Mouse (Mus musculus): ENCODE results near the gene Edn3. TPM values are rescaled to one million over a fixed set of nuclear protein-coding genes. Genes with fewer than 3 reads are reported as not detected.

The Edn3 gene
- polyA plus RNA-seq, 1 experiment = 0.07 TPM

DNA sequence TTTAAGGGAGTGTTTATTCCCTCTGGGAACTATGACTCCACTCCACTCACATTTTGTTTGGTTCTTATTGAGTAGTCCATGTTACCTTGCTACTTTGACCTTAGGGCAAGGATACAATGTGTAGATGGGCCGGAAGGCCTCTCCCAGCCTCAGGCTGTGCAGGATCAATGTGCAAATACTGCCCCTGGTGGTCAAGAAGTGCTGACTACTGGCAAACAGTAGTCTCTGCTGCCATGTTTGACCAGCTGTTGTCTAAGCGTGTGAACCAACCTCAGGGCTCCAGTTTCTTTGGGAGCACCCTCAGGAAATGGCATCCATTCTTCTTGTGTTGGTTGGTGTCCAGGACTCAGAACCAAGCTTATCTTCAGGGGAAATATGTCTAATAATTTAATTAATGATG, 36.6 kb downstream of the Edn3 start:
- Histone ChIP-seq H3K27me3 (ENCODE audit: control insufficient read depth, insufficient read depth, low read length) (no peaks in the 10 kb centered on the region), H3K36me3 (ENCODE audit: control insufficient read depth, insufficient read depth, low read length) (no peaks in the 10 kb centered on the region), H3K4me1 (ENCODE audit: control insufficient read depth, insufficient read depth, low read length) (no peaks in the 10 kb centered on the region), H3K27ac (ENCODE audit: control insufficient read depth, insufficient read depth, low read depth, low read length) (no peak overlapping the region), H3K4me3 (ENCODE audit: control insufficient read depth, low read depth, low read length) (no peak overlapping the region)
- peak; percentile 19; the same call in 1 of the 2 replicates for TF ChIP-seq CTCF (IDR thresholded peaks at IDR 0.05; ENCODE audit: control insufficient read depth, insufficient read depth, insufficient replicate concordance, low read depth, low read length)
- no peak for TF ChIP-seq POLR2A (IDR thresholded peaks at IDR 0.05; ENCODE audit: control insufficient read depth, low read depth, low read length)

DNA sequence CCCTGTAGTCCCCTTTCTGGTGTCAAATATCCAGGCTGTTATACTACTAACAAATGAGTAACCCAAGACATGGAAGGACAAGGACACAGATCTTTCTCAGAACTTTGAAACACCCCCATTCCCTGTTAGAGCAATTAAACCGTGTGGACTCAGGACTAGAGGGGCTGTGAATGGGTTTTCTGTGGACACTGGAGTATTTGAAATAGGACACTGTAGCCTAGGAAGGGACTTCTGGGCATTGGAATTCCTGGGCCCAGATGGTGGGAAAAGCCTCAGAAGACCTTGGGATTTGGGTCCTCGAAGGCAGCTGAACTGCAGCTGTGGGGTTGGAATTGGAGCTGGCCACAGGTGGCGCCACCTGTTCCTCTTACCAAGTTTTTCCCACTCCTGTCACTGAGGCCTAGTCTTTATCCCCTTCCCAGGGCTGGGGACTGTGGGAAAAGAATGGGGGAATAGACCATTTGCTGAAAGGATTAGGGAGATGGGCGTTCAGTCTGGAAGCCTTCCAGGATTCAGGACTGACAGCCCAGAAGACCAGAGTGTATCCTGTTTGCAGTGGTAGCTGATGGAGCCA, 37.2 kb downstream of the Edn3 start:
- Histone ChIP-seq H3K4me3 (ENCODE audit: control insufficient read depth, low read depth, low read length) (no peak overlapping the region), H3K27ac (ENCODE audit: control insufficient read depth, insufficient read depth, low read depth, low read length) (no peak overlapping the region)

DNA sequence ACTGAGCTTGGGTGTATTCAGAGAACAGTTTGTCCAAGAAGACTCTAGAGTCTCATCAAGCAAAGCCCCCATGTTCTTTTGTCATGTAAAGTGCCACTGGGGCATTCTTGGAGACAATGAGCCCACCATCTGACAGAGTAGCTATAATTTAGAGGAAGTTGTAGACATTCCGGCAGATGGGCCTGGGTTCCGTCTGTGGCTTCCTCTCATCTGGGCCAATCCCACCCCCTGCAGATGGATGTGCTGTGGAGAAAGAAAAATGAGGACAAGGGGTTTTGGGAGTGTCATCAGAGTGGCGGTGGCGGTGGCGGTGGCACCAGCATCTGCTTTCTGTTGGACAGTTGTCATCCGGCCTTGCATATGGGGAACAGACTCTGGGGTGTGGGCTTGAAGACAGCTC, 42.0 kb downstream of the Edn3 start:
- H3K36me3 ChIP-seq (ENCODE audit: control insufficient read depth, insufficient read depth, low read length) = no peaks in the 10 kb centered on the region
- no peak for TF ChIP-seq CTCF (IDR thresholded peaks at IDR 0.05; ENCODE audit: control insufficient read depth, insufficient read depth, insufficient replicate concordance, low read depth, low read length)
- no peak overlapping the region for H3K4me3 ChIP-seq (ENCODE audit: control insufficient read depth, low read depth, low read length)
- no peaks in the 10 kb centered on the region for H3K4me1 ChIP-seq (ENCODE audit: control insufficient read depth, insufficient read depth, low read length)
- no peak overlapping the region for H3K27ac ChIP-seq (ENCODE audit: control insufficient read depth, insufficient read depth, low read depth, low read length)
- no peaks in the 10 kb centered on the region for H3K27me3 ChIP-seq (ENCODE audit: control insufficient read depth, insufficient read depth, low read length)

More for the DNA sequence above, 37.2 kb downstream of the Edn3 start:
- Histone ChIP-seq H3K36me3 (ENCODE audit: control insufficient read depth, insufficient read depth, low read length) (no peaks in the 10 kb centered on the region), H3K27me3 (ENCODE audit: control insufficient read depth, insufficient read depth, low read length) (no peaks in the 10 kb centered on the region), H3K4me1 (ENCODE audit: control insufficient read depth, insufficient read depth, low read length) (no peaks in the 10 kb centered on the region)
- TF ChIP-seq CTCF (IDR thresholded peaks at IDR 0.05; ENCODE audit: control insufficient read depth, insufficient read depth, insufficient replicate concordance, low read depth, low read length) = no peak
- TF ChIP-seq POLR2A (IDR thresholded peaks at IDR 0.05; ENCODE audit: control insufficient read depth, low read depth, low read length) = no peak

DNA sequence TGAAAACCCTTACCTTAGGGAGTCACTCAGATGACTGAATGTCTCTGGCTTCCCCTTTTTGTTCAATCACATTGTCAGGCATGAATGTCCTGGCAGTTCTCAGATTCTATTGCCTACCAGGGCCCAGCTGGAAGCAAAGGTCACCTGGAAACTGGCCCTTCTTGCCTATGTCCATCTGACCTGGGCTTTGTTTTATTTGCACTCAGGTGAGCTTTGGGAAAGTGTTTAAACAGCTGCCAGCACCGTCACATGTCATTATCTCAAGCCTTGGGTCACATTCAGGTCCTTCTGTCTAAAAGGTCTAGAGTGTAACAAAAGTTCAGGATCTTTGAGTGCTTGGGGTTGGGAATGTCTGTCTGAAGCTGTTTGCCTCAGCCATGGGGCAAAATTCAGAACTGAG, 43.2 kb downstream of the Edn3 start:
- TF ChIP-seq CTCF (IDR thresholded peaks at IDR 0.05; ENCODE audit: control insufficient read depth, insufficient read depth, insufficient replicate concordance, low read depth, low read length) (no peak), POLR2A (IDR thresholded peaks at IDR 0.05; ENCODE audit: control insufficient read depth, low read depth, low read length) (no peak)
- no peak overlapping the region for H3K4me3 ChIP-seq (ENCODE audit: control insufficient read depth, low read depth, low read length)
- no peaks in the 10 kb centered on the region for H3K36me3 ChIP-seq (ENCODE audit: control insufficient read depth, insufficient read depth, low read length)
- H3K4me1 ChIP-seq (ENCODE audit: control insufficient read depth, insufficient read depth, low read length) = no peaks in the 10 kb centered on the region
- H3K27ac ChIP-seq (ENCODE audit: control insufficient read depth, insufficient read depth, low read depth, low read length) = no peak overlapping the region
- H3K27me3 ChIP-seq (ENCODE audit: control insufficient read depth, insufficient read depth, low read length) = no peaks in the 10 kb centered on the region

DNA sequence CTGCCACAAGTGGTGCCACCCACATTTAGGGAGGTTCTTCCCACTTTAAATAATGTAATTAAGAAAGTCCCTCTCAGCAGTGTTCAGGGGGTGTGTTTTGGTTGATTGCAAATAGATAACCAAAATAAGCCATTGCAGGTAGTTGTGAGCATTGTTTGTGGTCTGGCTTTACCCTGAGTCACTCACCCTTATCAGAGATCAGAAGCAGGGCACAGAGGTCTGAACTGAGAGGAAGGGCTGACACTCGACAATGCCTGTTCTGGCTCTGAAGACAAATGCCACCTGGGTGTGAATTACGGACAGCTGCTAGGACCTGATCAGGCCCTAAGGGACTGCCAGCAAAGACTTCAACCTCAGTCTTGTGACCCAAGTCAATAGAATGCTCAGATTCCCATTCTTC, 47.5 kb downstream of the Edn3 start:
- Histone ChIP-seq H3K27ac (ENCODE audit: control insufficient read depth, insufficient read depth, low read depth, low read length) (no peak overlapping the region), H3K4me1 (ENCODE audit: control insufficient read depth, insufficient read depth, low read length) (no peaks in the 10 kb centered on the region), H3K27me3 (ENCODE audit: control insufficient read depth, insufficient read depth, low read length) (no peaks in the 10 kb centered on the region), H3K36me3 (ENCODE audit: control insufficient read depth, insufficient read depth, low read length) (no peaks in the 10 kb centered on the region), H3K4me3 (ENCODE audit: control insufficient read depth, low read depth, low read length) (no peak overlapping the region)
- no peak for TF ChIP-seq POLR2A (IDR thresholded peaks at IDR 0.05; ENCODE audit: control insufficient read depth, low read depth, low read length)
- no peak for TF ChIP-seq CTCF (IDR thresholded peaks at IDR 0.05; ENCODE audit: control insufficient read depth, insufficient read depth, insufficient replicate concordance, low read depth, low read length)

DNA sequence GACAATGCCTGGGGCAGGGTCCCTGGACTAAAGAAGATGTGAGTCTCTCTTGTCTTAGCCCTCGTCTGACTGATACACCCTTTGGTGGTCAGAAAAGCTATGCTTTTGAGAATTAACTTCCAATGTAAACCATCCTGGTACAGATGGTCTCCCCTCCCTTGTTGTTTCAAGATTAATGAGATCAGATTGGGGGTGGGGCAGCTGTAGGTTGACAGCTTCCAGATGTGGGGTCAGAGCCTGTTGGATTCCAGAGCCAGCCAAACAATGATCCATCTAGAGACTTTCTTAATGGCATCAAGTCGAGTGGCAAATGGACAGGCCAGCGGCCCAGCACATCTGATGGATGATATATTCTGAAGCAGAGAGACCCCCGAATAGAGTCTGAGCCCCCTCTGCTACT, 48.9 kb downstream of the Edn3 start:
- Histone ChIP-seq H3K36me3 (ENCODE audit: control insufficient read depth, insufficient read depth, low read length) (no peaks in the 10 kb centered on the region), H3K27ac (ENCODE audit: control insufficient read depth, insufficient read depth, low read depth, low read length) (no peak overlapping the region), H3K4me1 (ENCODE audit: control insufficient read depth, insufficient read depth, low read length) (no peaks in the 10 kb centered on the region), H3K27me3 (ENCODE audit: control insufficient read depth, insufficient read depth, low read length) (no peaks in the 10 kb centered on the region), H3K4me3 (ENCODE audit: control insufficient read depth, low read depth, low read length) (no peak overlapping the region)
- no peak for TF ChIP-seq CTCF (IDR thresholded peaks at IDR 0.05; ENCODE audit: control insufficient read depth, insufficient read depth, insufficient replicate concordance, low read depth, low read length)
- no peak for TF ChIP-seq POLR2A (IDR thresholded peaks at IDR 0.05; ENCODE audit: control insufficient read depth, low read depth, low read length)

DNA sequence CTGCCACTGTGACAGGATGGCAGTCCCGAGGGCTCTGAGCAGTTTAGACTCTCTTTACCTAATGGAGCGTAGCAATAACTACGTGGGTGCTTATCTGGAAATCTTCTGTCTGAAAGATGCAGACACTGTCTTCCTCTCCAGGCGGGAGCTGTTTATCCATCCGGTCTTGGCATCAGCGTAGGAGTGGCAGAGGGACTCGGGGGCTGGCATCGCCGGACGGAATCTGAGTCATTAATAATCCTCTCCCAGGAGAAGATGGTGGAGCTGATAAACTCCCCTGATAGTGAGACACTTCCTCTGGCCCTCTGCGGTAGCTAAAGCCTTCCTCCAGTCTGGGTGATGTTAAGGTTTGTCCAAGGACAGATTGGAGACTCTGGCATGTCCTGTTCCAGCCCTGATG, 52.9 kb downstream of the Edn3 start:
- Histone ChIP-seq H3K4me3 (ENCODE audit: control insufficient read depth, low read depth, low read length) (no peak overlapping the region), H3K4me1 (ENCODE audit: control insufficient read depth, insufficient read depth, low read length) (no peaks in the 10 kb centered on the region), H3K36me3 (ENCODE audit: control insufficient read depth, insufficient read depth, low read length) (no peaks in the 10 kb centered on the region), H3K27ac (ENCODE audit: control insufficient read depth, insufficient read depth, low read depth, low read length) (no peak overlapping the region), H3K27me3 (ENCODE audit: control insufficient read depth, insufficient read depth, low read length) (no peaks in the 10 kb centered on the region)
- TF ChIP-seq POLR2A (IDR thresholded peaks at IDR 0.05; ENCODE audit: control insufficient read depth, low read depth, low read length) (no peak), CTCF (IDR thresholded peaks at IDR 0.05; ENCODE audit: control insufficient read depth, insufficient read depth, insufficient replicate concordance, low read depth, low read length) (no peak)

DNA sequence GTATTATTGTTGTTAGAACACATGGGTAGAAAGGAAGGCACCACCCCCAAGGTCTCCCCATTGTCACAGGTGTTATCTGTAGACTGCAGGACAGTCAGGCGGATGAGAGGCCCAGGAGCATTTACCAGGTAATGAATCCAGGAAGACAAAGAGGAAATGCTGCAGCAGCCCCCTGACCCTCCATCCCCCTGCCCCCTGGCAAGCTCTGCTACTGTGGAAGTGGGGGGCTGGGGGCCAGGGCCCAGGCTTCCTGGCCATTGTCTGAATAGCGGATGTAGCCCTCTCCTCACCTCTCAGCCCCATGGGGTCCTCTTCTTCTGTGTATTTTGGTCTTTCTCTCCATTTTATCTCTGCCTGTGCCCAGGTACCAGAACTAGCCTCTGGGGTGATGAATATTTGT, 55.7 kb downstream of the Edn3 start:
- H3K27ac ChIP-seq (ENCODE audit: control insufficient read depth, insufficient read depth, low read depth, low read length) = no peak overlapping the region
- H3K27me3 ChIP-seq (ENCODE audit: control insufficient read depth, insufficient read depth, low read length) = no peaks in the 10 kb centered on the region
- TF ChIP-seq POLR2A (IDR thresholded peaks at IDR 0.05; ENCODE audit: control insufficient read depth, low read depth, low read length) (no peak), CTCF (IDR thresholded peaks at IDR 0.05; ENCODE audit: control insufficient read depth, insufficient read depth, insufficient replicate concordance, low read depth, low read length) (no peak)
- H3K4me3 ChIP-seq (ENCODE audit: control insufficient read depth, low read depth, low read length) = no peak overlapping the region
- H3K36me3 ChIP-seq (ENCODE audit: control insufficient read depth, insufficient read depth, low read length) = no peaks in the 10 kb centered on the region
- no peaks in the 10 kb centered on the region for H3K4me1 ChIP-seq (ENCODE audit: control insufficient read depth, insufficient read depth, low read length)
